Mouse (Mus musculus): ENCODE measurements around the gene Zfp277.

- TF ChIP-seq CTCF (IDR thresholded peaks at IDR 0.05; ENCODE audit: low read depth) (no peak), EP300 (optimal IDR thresholded peaks at IDR 0.05) (no peak)
These were observed 97.5 kb downstream of the Zfp277 start for GRCm38 (mm10) chr12:40348251-40348650.
